Mouse (Mus musculus) bone marrow, adult 2 months (tissue): Measurements from ENCODE around the gene Sirt2. TPM values are rescaled to one million over a fixed set of nuclear protein-coding genes. Genes with fewer than 3 reads are reported as not detected.

Experiments
- H3K27ac ChIP-seq: fragments of 200-500 bp; 2 replicates; pipeline ENCODE4 v1.5.1; 2012; ENCODE audit warnings: low read depth, mild to moderate bottlenecking, control low read depth, inconsistent platforms, low read length; ENCODE audit not compliant: control insufficient read depth, poor library complexity, insufficient read depth
- H3K4me1 ChIP-seq: fragments of 200-500 bp; 2 replicates; pipeline ENCODE4 v1.6.1; 2011; ENCODE audit warnings: low read length; ENCODE audit not compliant: control insufficient read depth, insufficient read depth
- H3K4me3 ChIP-seq: fragments of 200-500 bp; replicated peaks from 2 replicates; pipeline ENCODE3; 2011; ENCODE audit warnings: mild to moderate bottlenecking, low read depth, low read length, control low read depth; ENCODE audit not compliant: control insufficient read depth
- CTCF ChIP-seq: fragments of 200-500 bp; IDR thresholded peaks from 2 replicates; pipeline ENCODE4 v1.5.1; 2011; ENCODE audit warnings: low read length, control low read depth; ENCODE audit not compliant: control insufficient read depth, insufficient read depth
- POLR2A ChIP-seq: fragments of 200-500 bp; IDR thresholded peaks from 2 replicates; pipeline ENCODE4 v1.6.1; 2011; ENCODE audit warnings: low read depth, mild to moderate bottlenecking, control low read depth, low read length, borderline replicate concordance; ENCODE audit not compliant: control insufficient read depth
- WGBS: fragments of 180-500 bp; shearing (Covaris S2); methylation state at CpG from one replicate; pipeline ENCODE4 v1.1.7; 2018; 5-methylcytosine and 5-hydroxymethylcytosine counted together
- polyA plus RNA-seq: library from polyadenylated mRNA; stranded (reverse); fragments of >200 nt; gene quantifications from 2 replicates; pipeline ENCODE4 v1.2.4, GENCODE M21; 2011; ENCODE audit warnings: low replicate concordance; ENCODE audit not compliant: missing spikeins, insufficient read depth, insufficient read length

The Sirt2 gene
- polyA plus RNA-seq, 1 experiment: 28.3 TPM

DNA sequence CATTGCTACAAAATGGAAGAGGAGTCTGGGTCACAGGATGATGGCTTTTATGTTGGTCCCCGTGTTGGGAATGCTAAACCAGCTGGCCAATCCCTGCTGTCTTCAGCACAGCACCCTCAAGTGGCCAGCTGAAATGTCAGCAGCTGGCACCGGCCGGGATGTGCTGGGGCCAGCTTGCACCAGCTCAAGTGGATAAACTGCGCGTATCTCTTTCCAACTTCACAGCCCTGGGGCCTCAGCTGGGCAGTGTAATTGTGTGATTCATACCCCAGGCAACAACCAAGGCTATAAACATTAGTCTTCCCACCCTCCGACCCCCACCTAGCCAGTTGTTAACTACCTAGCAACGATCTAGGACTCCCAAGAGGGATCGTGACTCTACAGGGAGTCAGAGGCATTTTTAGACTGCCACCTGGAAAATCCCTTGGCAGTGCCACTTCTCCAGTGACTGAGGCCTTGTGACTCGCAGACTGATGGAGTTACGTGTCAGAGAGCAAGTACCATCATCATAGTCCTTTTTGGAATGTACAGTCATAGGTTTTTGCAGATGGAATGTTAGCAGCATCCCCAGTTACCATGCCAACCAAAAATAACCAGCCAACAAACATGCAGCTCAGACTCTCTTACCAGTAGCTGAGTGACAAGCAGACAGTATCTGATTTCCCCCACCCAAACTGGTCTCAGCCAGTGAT, 38.7 kb upstream of the Sirt2 start:
- Histone ChIP-seq H3K4me1 (no peaks in the 10 kb centered on the region; the same call in 1 of the 2 replicates), H3K27ac (no peak overlapping the region), H3K4me3 (no peak overlapping the region)
- WGBS: 76% methylated on average over 10 of the region's 10 CpGs
- TF ChIP-seq CTCF: no peak
- TF ChIP-seq POLR2A: no peak

DNA sequence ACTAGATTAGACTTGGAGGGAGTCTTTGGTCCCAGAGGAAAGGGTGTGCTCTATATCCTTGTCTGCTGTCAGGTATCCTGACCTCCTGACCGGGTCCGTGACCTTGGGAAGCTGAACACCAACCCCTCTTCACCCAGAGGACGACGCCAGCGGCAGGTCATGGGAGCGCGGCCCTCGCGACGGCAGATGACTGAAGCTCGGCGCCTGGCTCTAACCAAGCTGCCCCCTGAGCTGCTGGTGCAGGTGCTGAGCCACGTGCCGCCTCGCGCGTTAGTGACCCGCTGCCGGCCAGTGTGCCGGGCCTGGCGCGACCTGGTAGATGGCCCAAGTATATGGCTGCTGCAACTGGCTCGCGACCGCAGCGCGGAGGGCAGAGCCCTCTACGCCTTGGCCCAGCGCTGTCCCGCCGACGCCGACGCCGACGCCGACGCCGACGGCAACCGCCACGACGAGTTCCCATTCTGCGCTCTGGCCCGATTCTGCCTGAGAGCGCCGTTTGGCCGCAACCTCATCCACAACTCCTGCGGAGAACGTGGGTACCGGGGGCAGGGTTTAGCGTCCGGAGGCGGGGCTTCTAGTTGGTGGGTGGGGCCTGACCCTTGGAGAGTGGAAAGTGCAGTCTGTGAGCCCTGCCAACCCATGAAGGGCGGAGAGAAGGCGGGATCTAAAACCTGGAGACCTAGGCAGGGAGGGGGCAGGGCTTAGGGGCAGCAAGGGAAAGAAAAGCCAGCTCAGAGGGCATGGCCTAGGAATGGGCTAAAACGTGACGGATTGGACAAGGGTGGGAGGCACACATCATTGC, 34.0 kb upstream of the Sirt2 start:
- peak overlapping the region; percentile 27 for H3K4me3 ChIP-seq
- H3K4me1 ChIP-seq: no peaks in the 10 kb centered on the region; the same call in 1 of the 2 replicates
- no peak for TF ChIP-seq POLR2A
- no peak for TF ChIP-seq CTCF
- WGBS: 24% methylated on average over 58 of the region's 58 CpGs
- H3K27ac ChIP-seq: no peak overlapping the region

DNA sequence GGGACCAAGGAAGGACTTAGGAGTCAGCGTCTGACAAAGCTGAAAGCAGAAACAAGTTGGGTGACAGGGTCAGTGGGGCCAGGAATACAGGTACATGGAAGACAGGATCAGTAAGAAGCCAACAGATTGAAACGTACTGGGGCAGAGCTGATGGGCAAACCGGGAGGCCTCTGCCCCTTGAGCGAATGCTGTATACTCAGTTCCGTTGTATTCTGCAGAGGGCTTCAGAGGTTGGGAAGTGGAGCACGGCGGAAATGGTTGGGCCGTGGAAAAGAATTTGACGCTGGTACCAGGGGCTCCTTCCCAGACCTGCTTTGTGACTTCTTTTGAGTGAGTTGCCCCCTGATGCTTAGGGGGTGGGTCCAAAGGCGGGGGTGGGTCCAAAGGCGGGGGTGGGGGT, 33.3 kb upstream of the Sirt2 start:
- Histone ChIP-seq H3K27ac (no peak overlapping the region), H3K4me1 (no peaks in the 10 kb centered on the region; the same call in 1 of the 2 replicates), H3K4me3 (peak overlapping the region; percentile 27)
- TF ChIP-seq POLR2A (no peak), CTCF (no peak)
- WGBS: 34% methylated on average over 11 of the region's 11 CpGs

DNA sequence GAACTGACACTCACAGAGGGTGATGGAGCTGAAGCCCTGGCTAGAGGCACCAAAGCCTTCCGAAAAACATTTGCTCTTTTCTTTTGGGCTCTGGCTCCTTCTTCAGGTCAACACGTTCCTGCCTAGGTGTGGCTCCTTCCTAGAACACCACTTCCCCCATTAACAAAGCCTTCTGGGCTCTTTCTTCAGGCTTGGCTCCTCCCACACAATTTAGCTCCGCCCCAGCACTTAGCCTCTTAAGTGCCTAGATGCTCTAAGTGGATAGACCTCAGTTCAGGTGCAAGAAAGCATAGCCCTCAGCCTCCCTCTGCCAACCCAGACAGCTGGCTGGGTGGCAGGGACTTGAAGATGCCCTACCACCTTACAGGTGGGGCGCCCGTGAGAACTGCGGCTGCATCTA, 30.8 kb upstream of the Sirt2 start:
- 79% methylated on average over 6 of the region's 6 CpGs for WGBS
- no peak for TF ChIP-seq POLR2A
- TF ChIP-seq CTCF: no peak
- Histone ChIP-seq H3K27ac (no peak overlapping the region), H3K4me3 (no peak overlapping the region), H3K4me1 (no peaks in the 10 kb centered on the region; the same call in 1 of the 2 replicates)

DNA sequence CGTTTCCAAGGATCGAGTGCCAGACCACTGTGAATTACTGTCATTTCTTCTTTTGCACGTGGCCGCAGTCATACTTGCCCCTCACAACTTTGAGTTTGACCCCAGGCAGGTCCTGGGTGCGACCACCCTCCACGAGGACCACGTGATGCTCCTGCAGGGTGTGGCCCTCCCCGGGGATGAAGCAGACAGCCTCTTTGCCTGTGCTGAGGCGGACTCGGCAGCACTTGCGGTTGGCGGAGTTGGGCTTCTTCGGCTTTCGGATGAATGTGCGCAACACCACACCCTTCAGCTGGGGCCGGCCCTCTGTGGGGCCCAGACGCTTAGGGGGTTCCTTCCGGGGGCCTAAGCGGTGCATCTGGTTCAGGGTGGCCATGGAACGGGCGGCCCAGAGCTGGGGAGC, 26.7 kb upstream of the Sirt2 start:
- TF ChIP-seq CTCF (no peak), POLR2A (no peak)
- Histone ChIP-seq H3K27ac (no peak overlapping the region), H3K4me3 (no peak overlapping the region), H3K4me1 (no peaks in the 10 kb centered on the region; the same call in 1 of the 2 replicates)
- 91% methylated on average over 21 of the region's 21 CpGs for WGBS

DNA sequence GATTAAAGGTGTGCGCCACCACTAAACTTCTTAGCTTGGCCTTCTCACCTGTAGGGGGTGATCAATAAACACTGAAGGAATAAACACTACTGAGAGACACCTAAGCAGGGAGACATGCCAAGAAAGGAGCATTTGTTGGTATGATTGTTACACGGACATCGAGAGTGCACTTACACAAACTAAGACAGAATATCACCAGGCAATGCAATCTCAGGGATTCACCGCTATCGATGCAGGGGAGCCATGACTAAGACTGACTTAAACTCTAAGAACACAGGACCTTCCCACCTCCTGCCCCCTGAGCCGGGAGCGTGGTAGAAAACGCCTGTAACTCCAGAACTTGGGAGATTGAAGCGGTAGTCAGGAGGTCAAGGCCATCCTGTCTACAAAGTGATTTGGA, 25.6 kb upstream of the Sirt2 start:
- Histone ChIP-seq H3K4me3 (peak overlapping the region; percentile 97), H3K27ac (no peak overlapping the region), H3K4me1 (no peaks in the 10 kb centered on the region; the same call in 1 of the 2 replicates)
- TF ChIP-seq POLR2A (no peak), CTCF (no peak)
- WGBS: 33% methylated on average over 9 of the region's 9 CpGs

DNA sequence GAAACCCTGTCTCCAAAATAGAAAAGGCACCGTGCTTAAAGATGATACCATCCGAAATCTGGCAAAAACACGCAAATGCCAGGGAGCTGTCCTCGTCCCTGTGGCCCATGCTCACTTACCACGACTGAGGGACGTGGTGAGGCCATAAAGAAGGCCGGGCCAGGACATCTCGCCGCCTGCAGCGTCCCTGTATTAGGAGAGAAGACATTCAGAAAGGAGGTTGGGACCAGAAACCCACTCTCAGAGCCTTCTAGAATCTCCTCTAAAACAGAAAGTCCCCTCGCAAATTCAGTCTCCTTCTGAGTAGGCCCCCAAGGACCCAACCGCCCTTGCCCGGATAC, 25.2 kb upstream of the Sirt2 start:
- peak overlapping the region; percentile 20; the same call in 1 of the 2 replicates for H3K27ac ChIP-seq
- H3K4me1 ChIP-seq: no peaks in the 10 kb centered on the region; the same call in 1 of the 2 replicates
- peak overlapping the region; percentile 97 for H3K4me3 ChIP-seq
- WGBS: under 1% methylated on average over 13 of the region's 13 CpGs
- TF ChIP-seq CTCF (no peak), POLR2A (no peak)

DNA sequence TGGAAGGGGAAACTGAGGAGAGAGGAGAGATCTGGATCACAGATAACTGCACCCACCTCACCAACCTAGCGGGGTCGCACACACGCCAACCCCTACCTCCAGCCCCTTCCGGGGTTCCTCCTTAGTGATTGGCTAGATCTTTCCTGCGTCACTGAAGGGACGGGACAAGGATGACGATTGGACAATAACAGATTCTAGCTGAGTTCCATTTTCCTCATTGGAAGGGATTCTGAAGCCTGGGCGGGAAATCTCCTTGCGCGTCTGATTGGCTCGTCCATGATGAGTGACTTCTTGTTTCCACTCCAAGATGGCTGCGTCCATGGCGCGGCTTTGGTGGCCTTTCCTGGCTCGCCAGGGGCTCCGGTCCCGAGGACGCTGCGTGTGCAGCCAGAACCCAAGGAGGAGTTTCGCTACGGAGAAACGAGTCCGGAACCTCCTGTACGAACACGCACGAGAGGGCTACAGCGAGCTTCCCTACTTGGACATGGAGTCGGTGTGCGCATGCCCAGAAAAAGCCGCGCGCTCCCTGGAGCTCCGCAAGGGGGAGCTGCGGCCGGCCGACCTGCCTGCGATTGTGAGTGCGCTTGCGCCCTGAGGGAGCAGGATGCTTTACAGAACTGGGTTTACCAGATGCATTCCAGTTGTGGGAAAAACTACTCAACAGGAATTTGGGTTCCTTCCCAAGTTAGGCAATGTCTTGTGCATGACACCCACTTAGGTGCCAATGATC, 24.7 kb upstream of the Sirt2 start, which contains the start of the genes Mrps12 and Sars2:
Mrps12 (minus strand) TSS at position 112 of the 730 bp plus-strand sequence.
Sars2 (plus strand) TSS at position 284 of the 730 bp plus-strand sequence.
- WGBS: under 1% methylated on average over 39 of the region's 39 CpGs
- Histone ChIP-seq H3K4me3 (peak within 1 kb of the TSS; percentile 97), H3K27ac (peak within 1 kb of the TSS; percentile 88), H3K4me1 (no peaks in the 10 kb centered on the region; the same call in 1 of the 2 replicates)
- TF ChIP-seq CTCF: peak; percentile 83
- TF ChIP-seq POLR2A: peak; percentile 60; the same call in 1 of the 2 replicates
